Mouse (Mus musculus) lung, postnatal 0 days (tissue): ENCODE measurements around the gene Rps23.

Source experiments
- CTCF ChIP-seq: IDR thresholded peaks from 2 replicates; pipeline ENCODE4 v1.5.1; 2016; ENCODE audit warnings: antibody characterized with exemption, mild to moderate bottlenecking
- EP300 ChIP-seq: IDR thresholded peaks from 2 replicates; pipeline ENCODE4 v1.6.1; 2016; ENCODE audit warnings: antibody characterized with exemption, mild to moderate bottlenecking, control low read depth

- TF ChIP-seq CTCF (no peak), EP300 (no peak)
Measured at GRCm38 (mm10) chr13:90933256-90933655, 10.5 kb downstream of the Rps23 start.
